Mouse (Mus musculus): ENCODE results near the gene Fam83c. TPM values are rescaled to one million over a fixed set of nuclear protein-coding genes. Genes with fewer than 3 reads are reported as not detected.

Fam83c gene
- total and polyA plus RNA-seq, 2 experiments from 2014 or later: not detected

- no peak overlapping the region for H3K9ac ChIP-seq (replicated peaks; ENCODE audit: low read length, poor library complexity, severe bottlenecking)
- H3K4me2 ChIP-seq (ENCODE audit: low read depth, low read length, poor library complexity, severe bottlenecking): no peak overlapping the region
- no peaks in the 10 kb centered on the region for H3K27me3 ChIP-seq (ENCODE audit: insufficient read depth, low read length)
- no peak for ATAC-seq (ENCODE audit: low FRiP score)
- no peak for DNase-seq (ENCODE audit: low spot score)
- H3K9me3 ChIP-seq (ENCODE audit: low read length): no peaks in the 10 kb centered on the region
- H3K4me3 ChIP-seq (ENCODE audit: low read depth, low read length): no peak overlapping the region
- TF ChIP-seq CTCF (IDR thresholded peaks at IDR 0.05): no peak
- peaks cover 24% of the 10 kb centered on the region; the same call in 1 of the 2 replicates for H3K36me3 ChIP-seq (ENCODE audit: insufficient read depth, low read length)
- 80% methylated on average over 5 of the region's 5 CpGs for WGBS
- H3K27ac ChIP-seq (ENCODE audit: low read depth, low read length): no peak overlapping the region
- H3K4me1 ChIP-seq (ENCODE audit: insufficient read depth, low read length): no peaks in the 10 kb centered on the region
Measured at GRCm38 (mm10) chr2:155869772-155870171, 35.1 kb upstream of the Fam83c start.

- 96% methylated on average over 8 of the region's 8 CpGs for WGBS
- ATAC-seq (ENCODE audit: low FRiP score) (no peak), DNase-seq (ENCODE audit: low spot score) (no peak)
- Histone ChIP-seq H3K4me1 (ENCODE audit: insufficient read depth, low read length) (no peaks in the 10 kb centered on the region), H3K9ac (replicated peaks; ENCODE audit: low read length, poor library complexity, severe bottlenecking) (no peak overlapping the region), H3K27ac (ENCODE audit: low read depth, low read length) (no peak overlapping the region), H3K27me3 (ENCODE audit: insufficient read depth, low read length) (no peaks in the 10 kb centered on the region), H3K9me3 (ENCODE audit: low read length) (no peaks in the 10 kb centered on the region), H3K4me2 (ENCODE audit: low read depth, low read length, poor library complexity, severe bottlenecking) (no peak overlapping the region), H3K36me3 (ENCODE audit: insufficient read depth, low read length) (peaks cover 22% of the 10 kb centered on the region; the same call in 1 of the 2 replicates), H3K4me3 (ENCODE audit: low read depth, low read length) (no peak overlapping the region)
- no peak for TF ChIP-seq CTCF (IDR thresholded peaks at IDR 0.05)
Measured at GRCm38 (mm10) chr2:155868320-155868719, 33.7 kb upstream of the Fam83c start.

- TF ChIP-seq CTCF (IDR thresholded peaks at IDR 0.05): no peak
- H3K4me2 ChIP-seq (ENCODE audit: low read depth, low read length, poor library complexity, severe bottlenecking): no peak overlapping the region
- H3K9me3 ChIP-seq (ENCODE audit: low read length): no peaks in the 10 kb centered on the region
- DNase-seq (ENCODE audit: low spot score): no peak
- no peaks in the 10 kb centered on the region for H3K27me3 ChIP-seq (ENCODE audit: insufficient read depth, low read length)
- H3K36me3 ChIP-seq (ENCODE audit: insufficient read depth, low read length): peaks cover 10% of the 10 kb centered on the region
- H3K4me3 ChIP-seq (ENCODE audit: low read depth, low read length): no peak overlapping the region
- H3K27ac ChIP-seq (ENCODE audit: low read depth, low read length): peak overlapping the region; percentile 39
- 0 out of 2 replicates have a peak, but pooled peaks have one; percentile 10 for ATAC-seq (ENCODE audit: low FRiP score)
- no peaks in the 10 kb centered on the region for H3K4me1 ChIP-seq (ENCODE audit: insufficient read depth, low read length)
- 40% methylated on average over 11 of the region's 11 CpGs for WGBS
- no peak overlapping the region for H3K9ac ChIP-seq (replicated peaks; ENCODE audit: low read length, poor library complexity, severe bottlenecking)
Measured at GRCm38 (mm10) chr2:155863301-155863867, 28.7 kb upstream of the Fam83c start.

- H3K27ac ChIP-seq (ENCODE audit: low read depth, low read length): peak overlapping the region; percentile 55
- no peaks in the 10 kb centered on the region for H3K27me3 ChIP-seq (ENCODE audit: insufficient read depth, low read length)
- H3K36me3 ChIP-seq (ENCODE audit: insufficient read depth, low read length): peaks cover 7% of the 10 kb centered on the region
- no peak overlapping the region for H3K9ac ChIP-seq (replicated peaks; ENCODE audit: low read length, poor library complexity, severe bottlenecking)
- no peak overlapping the region for H3K4me2 ChIP-seq (ENCODE audit: low read depth, low read length, poor library complexity, severe bottlenecking)
- no peaks in the 10 kb centered on the region for H3K4me1 ChIP-seq (ENCODE audit: insufficient read depth, low read length)
- no peak overlapping the region for H3K4me3 ChIP-seq (ENCODE audit: low read depth, low read length)
- peak; percentile 82 for DNase-seq (ENCODE audit: low spot score)
- no peak for TF ChIP-seq CTCF (IDR thresholded peaks at IDR 0.05)
- H3K9me3 ChIP-seq (ENCODE audit: low read length): no peaks in the 10 kb centered on the region
- 49% methylated on average over 13 of the region's 13 CpGs for WGBS
- ATAC-seq (ENCODE audit: low FRiP score): peak; percentile 90
Measured at GRCm38 (mm10) chr2:155862573-155863300, 28.1 kb upstream of the Fam83c start.

- H3K27ac ChIP-seq (ENCODE audit: low read depth, low read length): no peak overlapping the region
- DNase-seq (ENCODE audit: low spot score) (no peak), ATAC-seq (ENCODE audit: low FRiP score) (no peak)
- no peak overlapping the region for H3K9ac ChIP-seq (replicated peaks; ENCODE audit: low read length, poor library complexity, severe bottlenecking)
- no peak overlapping the region for H3K4me3 ChIP-seq (ENCODE audit: low read depth, low read length)
- WGBS: 91% methylated on average over 6 of the region's 6 CpGs
- no peaks in the 10 kb centered on the region for H3K4me1 ChIP-seq (ENCODE audit: insufficient read depth, low read length)
- no peaks in the 10 kb centered on the region for H3K27me3 ChIP-seq (ENCODE audit: insufficient read depth, low read length)
- H3K4me2 ChIP-seq (ENCODE audit: low read depth, low read length, poor library complexity, severe bottlenecking): no peak overlapping the region
- H3K36me3 ChIP-seq (ENCODE audit: insufficient read depth, low read length): peaks cover 4% of the 10 kb centered on the region; the same call in 1 of the 2 replicates
- no peak for TF ChIP-seq CTCF (IDR thresholded peaks at IDR 0.05)
- H3K9me3 ChIP-seq (ENCODE audit: low read length): no peaks in the 10 kb centered on the region
Measured at GRCm38 (mm10) chr2:155861581-155861980, 26.9 kb upstream of the Fam83c start.

GRCm38 (mm10) chr2:155860102-155860501, 25.4 kb upstream of the Fam83c start:
- H3K4me2 ChIP-seq (ENCODE audit: low read depth, low read length, poor library complexity, severe bottlenecking): no peak overlapping the region
- no peaks in the 10 kb centered on the region for H3K4me1 ChIP-seq (ENCODE audit: insufficient read depth, low read length)
- H3K27me3 ChIP-seq (ENCODE audit: insufficient read depth, low read length): no peaks in the 10 kb centered on the region
- no peaks in the 10 kb centered on the region for H3K9me3 ChIP-seq (ENCODE audit: low read length)
- peaks cover 7% of the 10 kb centered on the region; the same call in 1 of the 2 replicates for H3K36me3 ChIP-seq (ENCODE audit: insufficient read depth, low read length)
- no peak overlapping the region for H3K27ac ChIP-seq (ENCODE audit: low read depth, low read length)
- TF ChIP-seq CTCF (IDR thresholded peaks at IDR 0.05): no peak
- H3K4me3 ChIP-seq (ENCODE audit: low read depth, low read length): no peak overlapping the region
- WGBS: 84% methylated on average over 7 of the region's 7 CpGs
- H3K9ac ChIP-seq (replicated peaks; ENCODE audit: low read length, poor library complexity, severe bottlenecking): no peak overlapping the region
- DNase-seq (ENCODE audit: low spot score) (no peak), ATAC-seq (ENCODE audit: low FRiP score) (no peak)
